Mouse (Mus musculus) induced T-regulatory cell, adult 2 months (primary cell): ENCODE data around the gene Ppip5k2.
"Not testable (repeated sequence)": the region's sequence is repeated elsewhere in the genome, so short reads cannot be mapped to it uniquely, and the experiment has no call there.

Source experiments
- DNase-seq: peaks from one replicate; pipeline ENCODE4 v3.0.0-alpha.2; 2012; ENCODE audit warnings: low read depth

Gene Ppip5k2

GRCm38 (mm10) chr1:97769904-97770753 is at the start of gene Ppip5k2, which contains the start of gene Gin1:
Gene Ppip5k2, minus strand, starts transcription at chr1:97770411.
Gene Gin1, plus strand, starts transcription at chr1:97770172.
- peak; percentile 98 for DNase-seq

- DNase-seq, result peak; percentile 39
These were observed 39.2 kb upstream of the Ppip5k2 start for GRCm38 (mm10) chr1:97809255-97809912.

- DNase-seq, result no peak
These were observed 34.3 kb upstream of the Ppip5k2 start for GRCm38 (mm10) chr1:97804520-97804919.

GRCm38 (mm10) chr1:97802207-97802902 is 32.1 kb upstream of the Ppip5k2 start:
- DNase-seq, result peak; percentile 51

- DNase-seq, result no peak
These were observed 25.7 kb upstream of the Ppip5k2 start for GRCm38 (mm10) chr1:97795936-97796335.

- no peak for DNase-seq
These were observed 23.9 kb upstream of the Ppip5k2 start for GRCm38 (mm10) chr1:97794110-97794509.

- DNase-seq, result no peak
These were observed 18.3 kb upstream of the Ppip5k2 start for GRCm38 (mm10) chr1:97788490-97788889.

GRCm38 (mm10) chr1:97787674-97788073 is 17.5 kb upstream of the Ppip5k2 start:
- no peak for DNase-seq

GRCm38 (mm10) chr1:97785685-97786393 is 15.6 kb upstream of the Ppip5k2 start:
- no peak for DNase-seq

- DNase-seq, result no peak
These were observed 14.7 kb upstream of the Ppip5k2 start for GRCm38 (mm10) chr1:97784928-97785327.

- DNase-seq, result no peak
These were observed 11.5 kb upstream of the Ppip5k2 start for GRCm38 (mm10) chr1:97781674-97782073.

- no peak for DNase-seq
These were observed 3.8 kb upstream of the Ppip5k2 start for GRCm38 (mm10) chr1:97773973-97774372.

- no peak for DNase-seq
These were observed 3.2 kb upstream of the Ppip5k2 start for GRCm38 (mm10) chr1:97773362-97773761.

GRCm38 (mm10) chr1:97771727-97772126 is 1.5 kb upstream of the Ppip5k2 start:
- DNase-seq, result no peak

- no peak for DNase-seq
These were observed 907 bp upstream of the Ppip5k2 start for GRCm38 (mm10) chr1:97771118-97771517.

GRCm38 (mm10) chr1:97769294-97769903 is 812 bp downstream of the Ppip5k2 start:
- no peak for DNase-seq

- peak; percentile 76 for DNase-seq
These were observed 1.3 kb downstream of the Ppip5k2 start for GRCm38 (mm10) chr1:97768906-97769293.

- DNase-seq, result peak; percentile 48
These were observed 2.1 kb downstream of the Ppip5k2 start for GRCm38 (mm10) chr1:97768089-97768488.

GRCm38 (mm10) chr1:97765712-97766111 is 4.5 kb downstream of the Ppip5k2 start:
- not testable (repeated sequence) for DNase-seq

GRCm38 (mm10) chr1:97761477-97761876 is 8.7 kb downstream of the Ppip5k2 start:
- no peak for DNase-seq

- no peak for DNase-seq
These were observed 9.6 kb downstream of the Ppip5k2 start for GRCm38 (mm10) chr1:97760598-97760997.

GRCm38 (mm10) chr1:97759841-97760240 is 10.4 kb downstream of the Ppip5k2 start:
- DNase-seq, result no peak
